Mouse (Mus musculus): ENCODE measurements at regions not wholly inside any gene's neighbourhood (a gene's known extent, or its start where the extent isn't known, plus 50 kb on each side); places are given as distances from the start of the nearest gene placed in this dataset.

- DNase-seq (ENCODE audit: low spot score in 2 of 2) = peak in 1 of 2 experiments; percentile 36
Observed at GRCm38 (mm10) chr6:117408971-117409783, 240.8 kb downstream of the Cxcl12 start.

- no peak for DNase-seq (ENCODE audit: low spot score in 2 of 2)
Observed at GRCm38 (mm10) chr6:117414926-117415325, 246.6 kb downstream of the Cxcl12 start.

- no peak for DNase-seq (ENCODE audit: low spot score in 2 of 2)
Observed at GRCm38 (mm10) chr6:117415901-117416300, 247.6 kb downstream of the Cxcl12 start.

- DNase-seq (ENCODE audit: low spot score in 2 of 2) = no peak
Observed at GRCm38 (mm10) chr6:117416461-117416860, 248.1 kb downstream of the Cxcl12 start.

- DNase-seq (ENCODE audit: low spot score in 2 of 2) = no peak
Observed at GRCm38 (mm10) chr6:117422846-117423573, 254.7 kb downstream of the Cxcl12 start.

- no peak for DNase-seq (ENCODE audit: low spot score in 2 of 2)
Observed at GRCm38 (mm10) chr6:117426363-117426762, 258.0 kb downstream of the Cxcl12 start.

GRCm38 (mm10) chr6:117427351-117428142, 259.2 kb downstream of the Cxcl12 start:
- DNase-seq (ENCODE audit: low spot score in 2 of 2) = no peak

- no peak for DNase-seq (ENCODE audit: low spot score in 2 of 2)
Observed at GRCm38 (mm10) chr6:117428441-117428840, 260.1 kb downstream of the Cxcl12 start.

GRCm38 (mm10) chr6:117430876-117431781, 262.8 kb downstream of the Cxcl12 start:
- DNase-seq (ENCODE audit: low spot score in 2 of 2) = peak; percentile 64 to 76

GRCm38 (mm10) chr6:117436851-117437250, 268.5 kb downstream of the Cxcl12 start:
- no peak for DNase-seq (ENCODE audit: low spot score in 2 of 2)

- DNase-seq (ENCODE audit: low spot score in 2 of 2) = no peak
Observed at GRCm38 (mm10) chr6:117437411-117438101, 269.2 kb downstream of the Cxcl12 start.

- no peak for DNase-seq (ENCODE audit: low spot score in 2 of 2)
Observed at GRCm38 (mm10) chr6:117448652-117449051, 280.3 kb downstream of the Cxcl12 start.

- no peak for DNase-seq (ENCODE audit: low spot score in 2 of 2)
Observed at GRCm38 (mm10) chr6:117451001-117451400, 282.7 kb downstream of the Cxcl12 start.

GRCm38 (mm10) chr6:117460193-117460592, 291.9 kb downstream of the Cxcl12 start:
- no peak for DNase-seq (ENCODE audit: low spot score in 2 of 2)

- DNase-seq (ENCODE audit: low spot score in 2 of 2) = no peak
Observed at GRCm38 (mm10) chr6:117465165-117465564, 296.8 kb downstream of the Cxcl12 start.

GRCm38 (mm10) chr6:117465606-117466174, 297.4 kb downstream of the Cxcl12 start:
- no peak for DNase-seq (ENCODE audit: low spot score in 2 of 2)

- DNase-seq (ENCODE audit: low spot score in 2 of 2) = no peak
Observed at GRCm38 (mm10) chr6:117479376-117479775, 311.0 kb downstream of the Cxcl12 start.

- no peak for DNase-seq (ENCODE audit: low spot score in 2 of 2)
Observed at GRCm38 (mm10) chr6:117480396-117480795, 312.1 kb downstream of the Cxcl12 start.

GRCm38 (mm10) chr6:117489161-117489560, 320.8 kb downstream of the Cxcl12 start:
- no peak for DNase-seq (ENCODE audit: low spot score in 2 of 2)

All from layer of hippocampus, adult 18-20 months (tissue).